Mouse (Mus musculus) granulocyte monocyte progenitor cell, adult 5-6 weeks (primary cell): ENCODE measurements around the gene Gm42669. TPM values are rescaled to one million over a fixed set of nuclear protein-coding genes. Genes with fewer than 3 reads are reported as not detected.

Experiments
- ATAC-seq: replicated peaks from 2 replicates; pipeline ENCODE4 v1.8.0; 2016; ENCODE audit warnings: mild to moderate bottlenecking, moderate TSS enrichment, inconsistent platforms; ENCODE audit not compliant: poor library complexity, severe bottlenecking
- total RNA-seq, 2 experiments: library from RNA; stranded (forward) in 1 of 2; stranded (reverse) in 1 of 2; fragments of 200-712, 200-1000 nt in 1 of 2; fragments of >200 nt in 1 of 2; fragmentation: Nextera tagmentation in 1 of 2; gene quantifications; 2 replicates each; pipeline ENCODE4 v1.2.3; 2014 to 2017

Gm42669 gene
- total RNA-seq (2014; fragmentation: Nextera tagmentation) (0.24 TPM in 1 of 2 replicates, not detected in the other), total RNA-seq (2017) (0.21 TPM in 1 of 2 replicates, not detected in the other)

DNA sequence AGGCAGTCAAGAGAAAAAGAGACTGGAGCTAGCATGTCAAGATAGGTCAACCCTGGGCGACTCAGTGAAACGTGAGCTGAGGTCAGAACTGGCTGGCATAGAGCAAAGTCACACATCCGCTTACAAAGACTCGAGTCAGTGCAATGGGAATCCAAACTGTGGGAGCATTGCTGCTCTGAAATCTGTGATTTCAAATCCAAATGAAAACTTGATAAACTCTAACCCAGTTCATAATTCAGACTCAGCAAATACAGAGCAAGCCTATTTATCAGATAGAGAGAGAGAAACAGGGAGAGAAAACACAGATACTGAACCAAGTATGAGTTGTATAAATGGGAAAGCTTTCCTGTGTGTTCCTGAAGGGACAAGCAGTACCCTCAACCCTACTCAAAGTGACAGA is at the start of gene Gm42669:
Gene Gm42669 (plus strand): TSS at position 301 of the 400 bp plus-strand sequence.
- no peak for ATAC-seq

- no peak for ATAC-seq
Measured at GRCm38 (mm10) chr5:107462147-107463076, 45.0 kb upstream of the Gm42669 start.

GRCm38 (mm10) chr5:107466501-107466900 is 40.9 kb upstream of the Gm42669 start:
- ATAC-seq: no peak

DNA sequence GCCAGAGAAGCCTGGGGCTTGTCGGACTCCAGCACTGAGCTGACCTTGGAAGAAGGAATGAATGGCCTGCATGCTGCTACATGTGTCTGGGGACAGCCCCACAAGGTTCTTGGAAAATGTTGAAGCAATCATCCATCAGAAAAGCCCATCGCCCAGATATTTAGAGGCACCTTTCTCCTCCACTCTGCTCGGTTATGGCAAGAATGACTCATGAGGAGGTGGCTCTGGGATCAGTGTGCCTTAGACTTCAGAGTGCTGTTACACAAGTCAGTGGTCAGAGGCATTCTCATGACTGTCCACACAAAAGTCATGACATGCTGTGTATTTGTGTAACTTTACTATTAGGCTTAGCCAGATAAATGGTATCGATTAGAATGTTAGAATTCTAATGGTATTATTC is 40.3 kb upstream of the Gm42669 start:
- no peak for ATAC-seq

- ATAC-seq: no peak
Measured at GRCm38 (mm10) chr5:107470600-107471329, 36.7 kb upstream of the Gm42669 start.

DNA sequence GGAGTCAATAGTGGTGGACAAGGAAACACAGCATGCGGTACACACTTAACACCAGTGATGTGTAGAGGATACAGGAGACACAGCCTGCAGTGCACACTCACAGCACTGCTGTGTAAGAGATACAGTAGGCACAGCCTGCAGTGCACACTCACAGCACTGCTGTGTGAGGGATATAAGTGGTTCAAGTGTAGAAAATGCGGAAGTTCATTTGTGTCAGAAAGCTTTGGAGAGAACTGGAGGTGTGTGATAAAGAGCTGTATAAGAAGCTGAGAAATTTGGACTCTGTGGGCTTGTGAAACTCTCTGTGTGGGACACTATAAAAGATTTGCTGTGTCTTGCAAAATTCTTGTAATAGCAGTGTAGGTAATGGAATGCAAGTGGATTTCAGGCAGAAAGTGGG is 27.2 kb upstream of the Gm42669 start:
- peak; percentile 76 for ATAC-seq

DNA sequence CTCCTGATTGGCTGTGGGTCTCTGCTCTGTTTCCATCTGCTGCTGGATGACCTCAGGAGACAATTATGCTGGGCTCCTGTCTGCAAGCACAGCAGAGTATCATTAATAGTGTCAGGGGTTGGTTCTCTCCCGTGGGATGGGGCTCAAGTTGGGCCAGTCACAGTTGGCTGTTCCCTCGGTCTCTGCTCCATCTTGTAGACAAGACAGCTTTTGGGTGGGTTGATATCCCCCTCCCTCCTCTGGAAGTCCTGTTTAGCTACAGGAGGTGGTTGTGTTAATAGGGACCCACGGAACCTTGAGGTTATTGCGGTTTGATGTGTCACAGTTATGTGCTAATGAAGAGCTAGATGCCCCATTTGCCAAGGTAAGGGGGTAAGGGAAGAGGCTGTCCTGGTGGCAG is 18.4 kb upstream of the Gm42669 start:
- ATAC-seq: no peak

DNA sequence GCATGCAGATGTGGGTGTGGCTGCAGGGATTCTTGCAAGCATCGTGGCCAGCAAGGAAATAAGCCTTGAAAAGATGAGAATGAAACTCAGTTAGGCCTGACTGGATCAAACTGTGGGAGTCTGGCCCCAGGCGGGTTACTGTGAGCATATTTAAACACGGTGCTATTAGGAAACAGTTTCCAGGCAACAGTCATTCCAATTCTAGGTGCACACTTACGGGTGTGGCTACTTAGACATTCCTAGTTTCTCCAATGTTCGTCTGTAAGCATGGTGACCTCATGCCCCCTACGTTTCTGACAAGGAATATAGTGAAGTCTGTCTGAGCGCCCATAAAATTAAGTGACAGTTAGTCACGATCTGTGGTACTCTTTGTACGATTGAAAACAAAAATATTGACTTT is 16.4 kb upstream of the Gm42669 start:
- ATAC-seq: no peak

- peak; percentile 98 for ATAC-seq
Measured at GRCm38 (mm10) chr5:107492471-107492870, 14.9 kb upstream of the Gm42669 start.

GRCm38 (mm10) chr5:107494759-107495158 is 12.7 kb upstream of the Gm42669 start:
- ATAC-seq: no peak

- no peak for ATAC-seq
Measured at GRCm38 (mm10) chr5:107496047-107496446, 11.4 kb upstream of the Gm42669 start.

GRCm38 (mm10) chr5:107497519-107498501 is 9.6 kb upstream of the Gm42669 start:
- no peak for ATAC-seq

DNA sequence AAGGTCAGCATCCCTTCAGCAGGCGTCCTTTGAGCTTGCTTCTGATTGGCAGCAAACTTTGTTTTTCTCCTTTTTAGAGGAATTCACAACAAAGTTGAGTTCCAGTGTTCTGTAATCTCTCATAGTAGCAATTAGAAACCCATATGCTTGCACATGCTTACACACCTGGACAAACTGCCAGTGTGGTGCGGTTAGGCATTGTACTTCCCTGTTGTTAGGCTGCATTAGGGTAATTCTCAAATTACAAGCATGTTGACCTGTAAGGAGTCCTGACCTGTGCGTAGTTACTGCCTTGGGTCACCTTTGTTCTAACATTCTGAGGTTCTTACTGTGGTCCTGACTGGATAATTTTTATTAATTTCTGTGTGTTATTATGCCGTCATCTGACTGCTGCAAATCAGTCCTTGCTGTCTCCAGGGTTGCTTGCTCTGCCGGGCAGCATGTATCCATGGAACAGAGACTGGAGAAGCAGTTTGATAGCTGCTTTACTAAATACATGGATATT is 8.6 kb upstream of the Gm42669 start:
- ATAC-seq: no peak

DNA sequence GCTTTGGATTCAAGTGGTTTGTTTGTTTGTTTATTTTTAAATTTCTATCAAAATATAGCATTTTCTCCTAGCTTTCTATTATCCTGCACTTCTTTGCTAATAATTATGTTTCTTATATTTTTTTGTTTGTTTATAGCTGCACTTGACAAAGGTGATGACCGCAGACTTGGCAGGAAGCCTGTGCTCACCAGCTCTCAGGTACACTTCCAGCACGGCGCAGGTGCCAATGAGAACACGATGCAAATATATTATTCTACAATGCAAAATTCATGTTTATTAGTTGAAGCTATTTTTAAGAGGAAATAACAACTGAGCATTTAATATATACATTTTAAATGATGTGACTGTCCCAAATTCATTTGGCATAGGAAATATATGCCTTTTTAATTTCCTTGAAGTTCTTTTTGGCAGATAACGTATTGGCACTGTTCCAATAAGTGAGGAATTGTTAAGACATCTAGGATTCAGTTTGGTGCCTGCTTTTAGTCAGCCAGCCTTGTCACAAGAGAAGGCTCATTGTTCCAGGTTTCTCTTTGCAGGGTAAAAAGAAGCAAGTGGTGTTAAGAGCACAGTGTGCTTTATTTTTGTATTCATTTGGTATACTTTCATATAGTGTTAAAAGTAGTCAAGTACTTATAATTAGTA is 7.4 kb upstream of the Gm42669 start:
- ATAC-seq: no peak

- ATAC-seq: no peak
Measured at GRCm38 (mm10) chr5:107500741-107501140, 6.7 kb upstream of the Gm42669 start.

GRCm38 (mm10) chr5:107510503-107510902 is 3.1 kb downstream of the Gm42669 start:
- ATAC-seq: no peak

- ATAC-seq: no peak
Measured at GRCm38 (mm10) chr5:107511326-107511725, 3.9 kb downstream of the Gm42669 start.

GRCm38 (mm10) chr5:107513583-107513982 is 6.2 kb downstream of the Gm42669 start:
- peak; percentile 99 for ATAC-seq

- ATAC-seq: no peak
Measured at GRCm38 (mm10) chr5:107515453-107515852, 8.0 kb downstream of the Gm42669 start.
